Mouse (Mus musculus) midbrain, postnatal 0 days (tissue): ENCODE results near the gene Kif6. TPM values are rescaled to one million over a fixed set of nuclear protein-coding genes. Genes with fewer than 3 reads are reported as not detected.
A peak's percentile ranks its signal among the peaks of the same experiment; 100 is the strongest.

ENCODE experiments used
- ATAC-seq: fragments of 200-750 bp; cut with Nextera tagmentation; 2 replicates; pipeline ENCODE4 v1.8.0; 2017; ENCODE audit warnings: moderate number of reproducible peaks, mild to moderate bottlenecking, moderate TSS enrichment, moderate library complexity; ENCODE audit not compliant: low FRiP score
- DNase-seq: peaks from one replicate; pipeline ENCODE4 v3.0.0-alpha.2; 2015; ENCODE audit warnings: low spot score
- H3K27ac ChIP-seq: fragments of 300-500 bp; sonication (generic); 2 replicates; pipeline ENCODE4 v1.5.1; 2014; ENCODE audit warnings: low read depth, mild to moderate bottlenecking, low read length, mixed read lengths
- H3K27me3 ChIP-seq: fragments of 300-500 bp; sonication (generic); 2 replicates; pipeline ENCODE4 v1.6.1; 2014; ENCODE audit warnings: low read length, control low read depth, mixed read lengths; ENCODE audit not compliant: insufficient read depth
- H3K36me3 ChIP-seq: fragments of 300-500 bp; sonication (generic); 2 replicates; pipeline ENCODE4 v1.6.1; 2014; ENCODE audit warnings: low read length, control low read depth, mixed read lengths; ENCODE audit not compliant: insufficient read depth
- H3K4me1 ChIP-seq: fragments of 300-500 bp; sonication (generic); 2 replicates; pipeline ENCODE4 v1.6.1; 2014; ENCODE audit warnings: mild to moderate bottlenecking, control low read depth, antibody characterized with exemption, low read length, mixed read lengths; ENCODE audit not compliant: insufficient read depth
- H3K4me2 ChIP-seq: fragments of 300-500 bp; sonication (generic); 2 replicates; pipeline ENCODE4 v1.6.1; 2014; ENCODE audit warnings: low read depth, mild to moderate bottlenecking, low read length, mixed read lengths; ENCODE audit not compliant: poor library complexity, severe bottlenecking
- H3K4me3 ChIP-seq: fragments of 300-500 bp; sonication (generic); 2 replicates; pipeline ENCODE4 v1.5.1; 2014; ENCODE audit warnings: low read depth, mild to moderate bottlenecking, low read length, moderate library complexity
- H3K9ac ChIP-seq: fragments of 300-500 bp; sonication (generic); replicated peaks from 2 replicates; pipeline ENCODE4 v1.6.1; 2014; ENCODE audit warnings: mild to moderate bottlenecking, low read length, moderate library complexity, mixed read lengths; ENCODE audit not compliant: poor library complexity, severe bottlenecking
- H3K9me3 ChIP-seq: fragments of 300-500 bp; sonication (generic); 2 replicates; pipeline ENCODE4 v1.6.1; 2016; ENCODE audit warnings: low read length, control low read depth
- CTCF ChIP-seq: IDR thresholded peaks from 2 replicates; pipeline ENCODE4 v1.5.1; 2016; ENCODE audit warnings: antibody characterized with exemption, mild to moderate bottlenecking
- WGBS: fragments of 180-500 bp; shearing (Covaris S2); extraction: QIAGEN DNeasy Blood & Tissue Kit; methylation state at CpG from one replicate; pipeline ENCODE4 v1.1.7; 2014; 5-methylcytosine and 5-hydroxymethylcytosine counted together
- polyA plus RNA-seq: library from polyadenylated mRNA; unstranded; fragments of >200 nt; fragmentation: Nextera tagmentation; extraction: Ambion mirVana; gene quantifications from 2 replicates; pipeline ENCODE4 v1.2.1, GENCODE M21; 2015
- total RNA-seq: library from RNA; depleted of rRNA; stranded (reverse); fragments of >200 nt; gene quantifications from 2 replicates; pipeline ENCODE4 v1.2.3, GENCODE M21; 2014

Kif6 gene
- total and polyA plus RNA-seq, 2 experiments from 2014 or later: 1.7 to 2.1 TPM

DNA sequence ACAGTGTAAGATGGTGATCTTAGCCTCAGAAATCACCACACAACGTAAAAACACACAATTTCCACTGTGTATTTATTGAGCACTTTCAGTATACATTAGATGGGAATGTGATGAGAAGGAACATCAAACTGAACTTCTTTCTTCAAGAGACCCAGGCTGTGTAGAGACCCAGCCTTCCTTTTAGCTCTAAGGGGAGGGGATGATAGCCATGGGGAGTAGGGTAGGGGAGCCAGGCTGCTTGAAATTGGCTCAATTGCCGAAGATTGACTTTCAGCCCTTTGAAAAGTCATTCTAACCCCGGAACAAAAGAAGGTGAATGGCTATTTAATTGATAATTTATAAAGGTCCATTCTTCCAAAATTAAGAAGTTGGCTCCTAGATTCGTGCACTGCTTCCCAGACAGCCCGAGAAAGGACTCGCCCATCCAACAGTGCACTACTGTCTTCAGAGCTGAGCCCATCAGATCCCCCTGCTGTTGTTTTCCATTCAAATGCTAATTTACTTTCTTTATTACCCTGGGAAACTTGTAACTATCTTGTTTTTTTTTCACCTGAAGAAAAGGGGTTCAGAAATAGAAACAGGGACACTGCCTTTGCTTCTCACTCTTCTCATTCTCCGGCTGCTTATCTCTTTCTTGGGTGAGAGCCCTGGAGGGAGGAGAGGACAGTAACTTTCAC is 7.4 kb upstream of the Kif6 start:
- Histone ChIP-seq H3K27me3 (no peaks in the 10 kb centered on the region), H3K36me3 (no peaks in the 10 kb centered on the region), H3K9me3 (no peaks in the 10 kb centered on the region; the same call in 1 of the 2 replicates), H3K4me1 (no peaks in the 10 kb centered on the region), H3K9ac (no peak overlapping the region), H3K4me3 (no peak overlapping the region), H3K27ac (no peak overlapping the region), H3K4me2 (no peak overlapping the region)
- DNase-seq (peak; percentile 8), ATAC-seq (no peak)
- WGBS: 26% methylated on average over 7 of the region's 7 CpGs
- no peak for TF ChIP-seq CTCF

- no peak overlapping the region for H3K4me3 ChIP-seq
- H3K9ac ChIP-seq: no peak overlapping the region
- no peaks in the 10 kb centered on the region; the same call in 1 of the 2 replicates for H3K9me3 ChIP-seq
- H3K36me3 ChIP-seq: no peaks in the 10 kb centered on the region
- no peaks in the 10 kb centered on the region for H3K4me1 ChIP-seq
- H3K27ac ChIP-seq: no peak overlapping the region
- 0 out of 2 replicates have a peak, but pooled peaks have one; percentile 2 for TF ChIP-seq CTCF
- H3K27me3 ChIP-seq: no peaks in the 10 kb centered on the region
- no peak overlapping the region for H3K4me2 ChIP-seq
- peak; percentile 39 for DNase-seq
- 49% methylated on average over 8 of the region's 8 CpGs for WGBS
- ATAC-seq: no peak
These were observed 4.6 kb upstream of the Kif6 start for GRCm38 (mm10) chr17:49610296-49610695.

DNA sequence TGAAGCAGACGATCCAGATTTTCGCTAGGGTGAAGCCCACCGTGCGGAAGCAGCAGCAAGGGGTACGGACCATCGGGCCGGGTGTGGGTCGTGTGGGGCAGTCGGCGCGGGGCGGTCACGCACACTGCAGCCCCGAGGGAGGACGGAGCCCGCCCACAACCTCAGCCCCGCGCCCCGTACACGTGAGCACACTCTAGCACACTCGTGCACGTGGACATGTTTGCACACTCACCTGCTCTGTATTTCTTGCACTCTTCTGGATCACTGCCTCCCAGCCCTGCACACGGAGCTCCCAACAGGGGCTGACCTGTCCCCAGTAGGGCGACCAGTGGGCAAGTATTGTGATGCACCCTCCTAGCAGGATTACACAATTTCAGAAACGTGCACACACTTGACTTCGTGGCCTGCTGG is 310 bp downstream of the Kif6 start:
- Histone ChIP-seq H3K27ac (no peak overlapping the region; the same call in 1 of the 2 replicates), H3K4me2 (peak overlapping the region; percentile 97), H3K4me1 (no peaks in the 10 kb centered on the region), H3K9me3 (no peaks in the 10 kb centered on the region), H3K27me3 (no peaks in the 10 kb centered on the region), H3K9ac (peak overlapping the region; percentile 48), H3K4me3 (peak overlapping the region; percentile 56), H3K36me3 (no peaks in the 10 kb centered on the region)
- DNase-seq (no peak), ATAC-seq (peak; percentile 77)
- no peak for TF ChIP-seq CTCF
- WGBS: under 1% methylated on average over 25 of the region's 26 CpGs

DNA sequence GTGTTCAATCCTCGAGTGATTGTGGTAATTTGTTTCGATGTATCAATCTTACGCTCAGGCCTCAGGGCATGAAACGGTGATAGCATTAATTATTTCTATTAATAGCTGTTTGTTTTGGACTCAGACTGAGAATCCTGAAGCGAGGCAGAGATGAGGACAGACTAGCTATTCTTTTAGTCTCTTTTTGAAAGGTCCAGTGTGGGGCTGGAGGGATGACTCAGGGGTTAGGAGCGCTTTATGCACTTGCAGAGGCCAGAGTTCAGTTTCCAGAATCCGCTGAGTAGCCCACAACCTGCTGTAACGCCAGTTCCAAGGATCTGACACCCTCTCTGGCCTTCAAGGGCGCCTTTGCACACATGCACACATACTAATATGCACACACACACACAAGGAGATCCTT is 9.6 kb downstream of the Kif6 start:
- whole genome bisulfite sequencing: 59% methylated on average over 9 of the region's 9 CpGs
- no peak overlapping the region for H3K9ac ChIP-seq
- TF ChIP-seq CTCF: no peak
- no peaks in the 10 kb centered on the region for H3K36me3 ChIP-seq
- H3K4me1 ChIP-seq: no peaks in the 10 kb centered on the region
- ATAC-seq (no peak), DNase-seq (no peak)
- H3K9me3 ChIP-seq: no peaks in the 10 kb centered on the region
- H3K4me2 ChIP-seq: no peak overlapping the region
- H3K4me3 ChIP-seq: no peak overlapping the region
- no peak overlapping the region for H3K27ac ChIP-seq
- H3K27me3 ChIP-seq: no peaks in the 10 kb centered on the region

- H3K4me2 ChIP-seq: no peak overlapping the region
- H3K9me3 ChIP-seq: no peaks in the 10 kb centered on the region
- H3K36me3 ChIP-seq: no peaks in the 10 kb centered on the region
- no peaks in the 10 kb centered on the region for H3K4me1 ChIP-seq
- H3K27me3 ChIP-seq: no peaks in the 10 kb centered on the region
- no peak overlapping the region for H3K4me3 ChIP-seq
- DNase-seq (no peak), ATAC-seq (no peak)
- no peak for TF ChIP-seq CTCF
- 78% methylated on average over 13 of the region's 13 CpGs for whole genome bisulfite sequencing
- no peak overlapping the region for H3K27ac ChIP-seq
- no peak overlapping the region for H3K9ac ChIP-seq
These were observed 12.3 kb downstream of the Kif6 start for GRCm38 (mm10) chr17:49627011-49627794.

GRCm38 (mm10) chr17:49628875-49629274 is 13.9 kb downstream of the Kif6 start:
- no peak for DNase-seq
- Histone ChIP-seq H3K36me3 (no peaks in the 10 kb centered on the region), H3K9me3 (no peaks in the 10 kb centered on the region), H3K9ac (no peak overlapping the region), H3K27me3 (no peaks in the 10 kb centered on the region), H3K4me2 (no peak overlapping the region), H3K4me1 (no peaks in the 10 kb centered on the region), H3K4me3 (no peak overlapping the region), H3K27ac (no peak overlapping the region)
- peak; percentile 49 for TF ChIP-seq CTCF
- 93% methylated on average over 8 of the region's 8 CpGs for WGBS
- ATAC-seq: no peak
